Comparison of ENCODE assay signal across 8 mouse cellular contexts in the genomic region with DNA sequence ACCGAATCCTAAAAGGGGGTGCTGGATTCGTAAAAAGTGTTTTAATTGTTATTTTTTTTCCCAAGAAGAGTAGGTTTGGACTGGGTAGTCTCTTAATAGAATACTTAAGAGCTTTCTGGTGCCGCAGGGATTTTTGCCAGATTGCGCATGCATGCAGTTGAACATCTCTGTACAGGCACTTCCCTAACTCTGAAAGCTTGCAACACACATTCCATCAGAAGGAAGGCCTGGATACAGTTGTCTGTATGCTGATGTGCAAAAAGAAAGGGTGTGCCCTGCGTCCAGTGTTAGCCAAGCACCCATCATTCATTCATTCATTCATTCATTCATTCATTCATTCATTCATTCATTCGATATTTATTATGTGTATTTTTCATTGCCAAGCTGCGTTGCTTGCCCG. TPM values are rescaled to one million over a fixed set of nuclear protein-coding genes. Genes with fewer than 3 reads are reported as not detected.
DNase-seq lines count a peak whose midpoint lies in the region; ATAC-seq lines count a peak whose summit lies in the region.

No protein-coding gene starts in this region.

- H3K27me3 ChIP-seq in embryonic facial prominence, embryonic 14.5 days (replicated peaks; ENCODE audit: control insufficient read depth, insufficient read depth, low read length): no peaks in the 10 kb centered on the region
- no peaks in the 10 kb centered on the region for H3K27me3 ChIP-seq in limb, embryonic 10.5 days (ENCODE audit: low read depth, poor library complexity, severe bottlenecking)
- no peaks in the 10 kb centered on the region for H3K27me3 ChIP-seq in midbrain, embryonic 13.5 days

- DNase-seq in gastrocnemius, adult 18-20 months (ENCODE audit: low spot score): peak; percentile 7
- DNase-seq in gastrocnemius, postnatal 14 days: no peak
- peak; percentile 40 for DNase-seq in 416B (ENCODE audit: low read depth)
- peak; percentile 29 for DNase-seq in embryonic facial prominence, embryonic 14.5 days (ENCODE audit: low spot score)
- no peak for DNase-seq in limb, embryonic 10.5 days (ENCODE audit: low spot score)
- DNase-seq in gastrocnemius, postnatal 36 days: no peak
- no peak for DNase-seq in embryo, embryonic 10.5 days (ENCODE audit: low spot score)

- peaks cover 23% of the 10 kb centered on the region for H3K4me1 ChIP-seq in embryonic facial prominence, embryonic 14.5 days (ENCODE audit: control insufficient read depth, insufficient read depth, low read length)
- H3K4me1 ChIP-seq in limb, embryonic 10.5 days: peaks cover 18% of the 10 kb centered on the region
- H3K4me1 ChIP-seq in midbrain, embryonic 13.5 days (replicated peaks): peaks cover 32% of the 10 kb centered on the region

- ATAC-seq in embryonic facial prominence, embryonic 14.5 days (ENCODE audit: low read depth): peak; percentile 20; the same call in 1 of the 2 replicates
- peak; percentile 67 for ATAC-seq in midbrain, embryonic 13.5 days

- peak overlapping the region; percentile 71 for H3K4me2 ChIP-seq in embryonic facial prominence, embryonic 14.5 days (ENCODE audit: low read depth, low read length)
- H3K4me2 ChIP-seq in midbrain, embryonic 13.5 days (replicated peaks): peak overlapping the region; percentile 82

- H3K9ac ChIP-seq in embryonic facial prominence, embryonic 14.5 days (ENCODE audit: low read depth, low read length): peak overlapping the region; percentile 96
- peak overlapping the region; percentile 95 for H3K9ac ChIP-seq in midbrain, embryonic 13.5 days (replicated peaks)

- H3K27ac ChIP-seq in embryonic facial prominence, embryonic 14.5 days (replicated peaks; ENCODE audit: low read depth, low read length): peak overlapping the region; percentile 91
- peak overlapping the region; percentile 98 for H3K27ac ChIP-seq in limb, embryonic 10.5 days
- peak overlapping the region; percentile 92 for H3K27ac ChIP-seq in midbrain, embryonic 13.5 days

- no peaks in the 10 kb centered on the region for H3K9me3 ChIP-seq in embryonic facial prominence, embryonic 14.5 days (ENCODE audit: control insufficient read depth, low read length)
- H3K9me3 ChIP-seq in limb, embryonic 10.5 days (replicated peaks): no peaks in the 10 kb centered on the region
- no peaks in the 10 kb centered on the region for H3K9me3 ChIP-seq in midbrain, embryonic 13.5 days

- intact Hi-C loops in gastrocnemius, postnatal 14 days (cut with DNase I; ENCODE audit: low total_unique reads): no loop called here
- intact Hi-C loops in gastrocnemius, postnatal 36 days (cut with DNase I): loop anchor here (1.0 kb wide), 1 partner anchor 22 kb away; no protein-coding TSS in a partner anchor

- H3K4me3 ChIP-seq in embryonic facial prominence, embryonic 14.5 days (ENCODE audit: low read depth, low read length): peak overlapping the region; percentile 90
- peak overlapping the region; percentile 99 for H3K4me3 ChIP-seq in limb, embryonic 10.5 days
- peak overlapping the region; percentile 96 for H3K4me3 ChIP-seq in midbrain, embryonic 13.5 days (replicated peaks)

- H3K36me3 ChIP-seq in embryonic facial prominence, embryonic 14.5 days (ENCODE audit: control insufficient read depth, insufficient read depth, low read length): no peaks in the 10 kb centered on the region
- peaks cover 14% of the 10 kb centered on the region; the same call in 1 of the 2 replicates for H3K36me3 ChIP-seq in limb, embryonic 10.5 days
- no peaks in the 10 kb centered on the region for H3K36me3 ChIP-seq in midbrain, embryonic 13.5 days

- 35% methylated on average over 8 of the region's 8 CpGs for WGBS in embryonic facial prominence, embryonic 14.5 days
- WGBS in limb, embryonic 10.5 days: 55% methylated on average over 8 of the region's 8 CpGs
- WGBS in midbrain, embryonic 13.5 days: 49% methylated on average over 8 of the region's 8 CpGs

RNA-seq across cellular contexts. Expression of a gene that starts 0.4 kb away (rescaled TPM):
- total RNA-seq in gastrocnemius, adult 18-20 months (2021): 10 to 100 TPM; 50.3 to 63.6 TPM
- total RNA-seq in gastrocnemius, postnatal 14 days (2021): 10 to 100 TPM; 40.7 to 44.0 TPM
- polyA plus RNA-seq in embryonic facial prominence, embryonic 14.5 days (2014; fragmentation: Nextera tagmentation; extraction: Ambion mirVana): 48.5 and 53.8 TPM in 2 replicates
- 139 and 150 TPM in 2 replicates for polyA plus RNA-seq in limb, embryonic 10.5 days (2016; fragmentation: Nextera tagmentation; extraction: Ambion mirVana)
- 137 and 140 TPM in 2 replicates for polyA plus RNA-seq in midbrain, embryonic 13.5 days (2015; fragmentation: Nextera tagmentation; extraction: Ambion mirVana)
- 10 to 100 TPM; 50.0 to 51.4 TPM for total RNA-seq in gastrocnemius, postnatal 36 days (2021)

RNA-seq across cellular contexts. Expression of a gene that starts 35.1 kb away (rescaled TPM):
- total RNA-seq in gastrocnemius, adult 18-20 months (2021): 100 to 1,000 TPM; 489 to 535 TPM
- total RNA-seq in gastrocnemius, postnatal 14 days (2021): 100 to 1,000 TPM; 444 to 537 TPM
- polyA plus RNA-seq in embryonic facial prominence, embryonic 14.5 days (2014; fragmentation: Nextera tagmentation; extraction: Ambion mirVana): 203 and 206 TPM in 2 replicates
- polyA plus RNA-seq in limb, embryonic 10.5 days (2016; fragmentation: Nextera tagmentation; extraction: Ambion mirVana): 216 and 220 TPM in 2 replicates
- polyA plus RNA-seq in midbrain, embryonic 13.5 days (2015; fragmentation: Nextera tagmentation; extraction: Ambion mirVana): 210 TPM in 2 replicates
- total RNA-seq in gastrocnemius, postnatal 36 days (2021): 100 to 1,000 TPM; 448 to 474 TPM

RNA-seq across cellular contexts. Expression of a gene that starts 35.2 kb away (rescaled TPM):
- total RNA-seq in gastrocnemius, adult 18-20 months (2021): 10 to 100 TPM; 17.8 to 19.2 TPM
- 10 to 100 TPM; 12.9 to 14.5 TPM for total RNA-seq in gastrocnemius, postnatal 14 days (2021)
- polyA plus RNA-seq in embryonic facial prominence, embryonic 14.5 days (2014; fragmentation: Nextera tagmentation; extraction: Ambion mirVana): 25.8 and 31.0 TPM in 2 replicates
- polyA plus RNA-seq in limb, embryonic 10.5 days (2016; fragmentation: Nextera tagmentation; extraction: Ambion mirVana): 52.0 and 63.6 TPM in 2 replicates
- polyA plus RNA-seq in midbrain, embryonic 13.5 days (2015; fragmentation: Nextera tagmentation; extraction: Ambion mirVana): 63.1 and 64.2 TPM in 2 replicates
- 10 to 100 TPM; 13.6 to 14.2 TPM for total RNA-seq in gastrocnemius, postnatal 36 days (2021)

RNA-seq across cellular contexts. Expression of a gene that starts 54.1 kb away (rescaled TPM):
- total RNA-seq in gastrocnemius, adult 18-20 months (2021): 1 to 10 TPM; 6.5 to 9.7 TPM
- 1 to 10 TPM; 5.0 to 6.5 TPM for total RNA-seq in gastrocnemius, postnatal 14 days (2021)
- 19.9 and 22.8 TPM in 2 replicates for polyA plus RNA-seq in embryonic facial prominence, embryonic 14.5 days (2014; fragmentation: Nextera tagmentation; extraction: Ambion mirVana)
- 3.2 and 5.5 TPM in 2 replicates for polyA plus RNA-seq in limb, embryonic 10.5 days (2016; fragmentation: Nextera tagmentation; extraction: Ambion mirVana)
- 18.1 and 27.3 TPM in 2 replicates for polyA plus RNA-seq in midbrain, embryonic 13.5 days (2015; fragmentation: Nextera tagmentation; extraction: Ambion mirVana)
- total RNA-seq in gastrocnemius, postnatal 36 days (2021): 1 to 10 TPM; 2.7 to 4.1 TPM

Comparison
In these comparisons a context has a peak if more than half of its experiments do, and no peak if none do; other contexts are left out.
1. DNase-seq: peak in gastrocnemius, adult 18-20 months (single experiment), 416B (single experiment) and embryonic facial prominence, embryonic 14.5 days (single experiment); none in gastrocnemius, postnatal 14 days (single experiment), limb, embryonic 10.5 days (single experiment), gastrocnemius, postnatal 36 days (0 of 2) and embryo, embryonic 10.5 days (single experiment).
2. Peak in every context shown above with its lines, with median percentiles within 50 percentile points of each other: H3K27ac ChIP-seq and H3K4me3 ChIP-seq.